Mouse (Mus musculus): ENCODE results near the gene BC051142. TPM values are rescaled to one million over a fixed set of nuclear protein-coding genes. Genes with fewer than 3 reads are reported as not detected.

Gene BC051142
- total RNA-seq, 4 experiments from 2014 or later: 0.34 to 0.79 TPM; not detected in 2

GRCm38 (mm10) chr17:34507591-34507990 lies 109.0 kb downstream of the BC051142 start:
- DNase-seq (ENCODE audit: low spot score): peak; percentile 38

Other genes starting within 250 kb of the BC051142 start
- 1 to 10 TPM; 1.8 to 3.0 (median 2.4) TPM for gene H2-DMb1, start 245.7 kb upstream of the BC051142 start, total RNA-seq (2022)
- 1 to 10 TPM; 4.4 to 5.6 (median 4.7) TPM for gene Tap1, start 211.3 kb upstream of the BC051142 start, total RNA-seq (2022)
- gene Psmb9, start 211.1 kb upstream of the BC051142 start, total RNA-seq (2022): 10 to 100 TPM in 2 of 4 experiments, 1 to 10 TPM in 2; 6.9 to 12.9 (median 8.7) TPM
- gene Psmb8, start 201.1 kb upstream of the BC051142 start, total RNA-seq (2022): 10 to 100 TPM; 10.7 to 15.1 (median 12.8) TPM
- 10 to 100 TPM; 21.4 to 25.3 (median 24.6) TPM for gene Tap2, start 195.3 kb upstream of the BC051142 start, total RNA-seq (2022)
- 1 to 10 TPM in 1 of 4 experiments, under 1 TPM in 3; 0.41 to 1.5 (median 0.51) TPM for gene H2-Ob, start 159.9 kb upstream of the BC051142 start, total RNA-seq (2022)
- gene H2-Ab1, start 141.1 kb upstream of the BC051142 start, total RNA-seq (2022): 10 to 100 TPM; 13.2 to 19.1 (median 15.6) TPM
- 10 to 100 TPM; 15.7 to 28.3 (median 26.7) TPM for gene H2-Aa, start 111.0 kb upstream of the BC051142 start, total RNA-seq (2022)
- 10 to 100 TPM; 15.1 to 32.1 (median 26.2) TPM for gene H2-Eb1, start 93.0 kb upstream of the BC051142 start, total RNA-seq (2022)
- gene H2-Eb2, start 73.2 kb upstream of the BC051142 start, total RNA-seq (2022): not detected
- under 1 TPM; 0.16 to 0.68 (median 0.49) TPM for gene Btnl2, start 44.0 kb upstream of the BC051142 start, total RNA-seq (2022)
- gene Btnl1, start 21.7 kb upstream of the BC051142 start, total RNA-seq (2022): not detected
- gene Btnl4, start 78.5 kb downstream of the BC051142 start, total RNA-seq (2022): not detected
- not detected for gene Btnl6, start 118.5 kb downstream of the BC051142 start, total RNA-seq (2022)
- 10 to 100 TPM; 25.7 to 32.7 (median 28.6) TPM for gene Notch4, start 165.4 kb downstream of the BC051142 start, total RNA-seq (2022)
- gene Gpsm3, start 191.0 kb downstream of the BC051142 start, total RNA-seq (2022): 1 to 10 TPM; 2.0 to 4.5 (median 3.1) TPM
- 10 to 100 TPM; 16.0 to 20.6 (median 17.6) TPM for gene Pbx2, start 192.4 kb downstream of the BC051142 start, total RNA-seq (2022)
- gene Ager, start 199.0 kb downstream of the BC051142 start, total RNA-seq (2022): under 1 TPM in 2 of 4 experiments, not detected in 2; 0.14 to 0.16 TPM
- 10 to 100 TPM; 37.4 to 42.5 (median 39.1) TPM for gene Rnf5, start 204.9 kb downstream of the BC051142 start, total RNA-seq (2022)
- 10 to 100 TPM; 66.5 to 78.4 (median 73.4) TPM for gene Agpat1, start 205.4 kb downstream of the BC051142 start, total RNA-seq (2022)
- 1 to 10 TPM in 3 of 4 experiments, under 1 TPM in 1; 0.94 to 1.3 (median 1.0) TPM for gene Egfl8, start 217.2 kb downstream of the BC051142 start, total RNA-seq (2022)
- 10 to 100 TPM; 48.1 to 68.8 (median 59.5) TPM for gene Ppt2, start 229.7 kb downstream of the BC051142 start, total RNA-seq (2022)
- 1 to 10 TPM in 3 of 4 experiments, under 1 TPM in 1; 0.92 to 1.4 (median 1.1) TPM for gene Prrt1, start 230.7 kb downstream of the BC051142 start, total RNA-seq (2022)
- 1 to 10 TPM; 6.9 to 9.7 (median 8.6) TPM for gene Fkbpl, start 245.9 kb downstream of the BC051142 start, total RNA-seq (2022)
- gene Atf6b, start 248.3 kb downstream of the BC051142 start, total RNA-seq (2022): 10 to 100 TPM; 14.4 to 19.9 (median 16.0) TPM

Measured in heart, adult 8-10 months (tissue).